Mouse (Mus musculus) adrenal gland, postnatal 4 days (tissue): ENCODE measurements around the gene H2al1g. TPM values are rescaled to one million over a fixed set of nuclear protein-coding genes. Genes with fewer than 3 reads are reported as not detected.
"Not testable (repeated sequence)": the region's sequence is repeated elsewhere in the genome, so short reads cannot be mapped to it uniquely, and the experiment has no call there.

Source experiments
- DNase-seq, 2 experiments: peaks; one replicate each; pipeline ENCODE4 v3.0.0; 2021 to 2022; ENCODE audit warnings: low spot score in 2 of 2, mixed read lengths in 2 of 2
- long read RNA-seq, 2 experiments: library from polyadenylated mRNA; stranded (forward); transcript quantifications; one replicate each; pipeline ENCODE4 v2.0.0; 2021
- total RNA-seq, 2 experiments: library from RNA; stranded (reverse); gene quantifications; 2 replicates each; pipeline ENCODE4 v1.2.3; 2021

H2al1g gene
- not detected for total RNA-seq
- long read RNA-seq, experiment 1, result 0 reads
- long read RNA-seq, experiment 2, result 0 reads

DNA sequence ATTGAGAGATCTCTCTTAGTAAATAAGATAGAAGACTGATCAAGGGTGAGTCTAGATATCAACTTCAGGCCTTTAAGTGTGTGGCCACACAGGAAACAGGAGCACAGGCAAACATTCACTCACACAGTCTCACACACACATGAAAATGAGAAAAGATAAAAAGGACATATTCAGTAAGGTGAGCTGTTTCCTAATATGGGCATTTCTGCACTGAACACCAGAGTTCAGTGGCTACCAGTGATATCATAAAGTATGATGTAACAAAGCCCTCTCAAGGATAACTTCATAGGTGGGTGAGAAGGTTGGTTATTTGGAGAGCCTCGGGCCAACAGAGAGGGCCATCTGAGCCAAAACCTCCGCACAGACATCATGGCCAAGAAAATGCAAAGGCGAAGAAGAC lies at the start of gene H2al1g:
H2al1g (plus strand) TSS at position 301 of the 400 bp plus-strand sequence.
- not testable (repeated sequence) for DNase-seq

DNA sequence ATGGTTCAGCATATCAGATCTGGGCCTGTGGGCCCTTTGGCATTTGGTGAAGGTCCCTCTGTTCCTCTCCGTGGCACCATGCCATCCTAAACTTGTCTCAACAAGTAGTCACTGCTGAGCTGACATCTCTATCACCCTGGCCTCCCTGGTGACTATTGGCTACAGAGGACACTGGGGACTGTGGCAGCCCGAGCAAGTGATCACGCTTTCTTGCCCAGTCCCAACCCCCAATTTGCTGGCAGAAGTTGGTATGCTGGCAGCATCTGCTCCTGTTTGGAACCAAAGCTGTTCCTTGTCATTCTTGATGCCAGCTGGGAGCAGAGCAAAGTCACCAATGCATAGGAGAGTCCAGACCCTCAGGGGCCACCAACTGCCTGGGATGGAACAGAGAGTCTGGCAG lies 49.0 kb upstream of the H2al1g start:
- DNase-seq, result no peak

DNA sequence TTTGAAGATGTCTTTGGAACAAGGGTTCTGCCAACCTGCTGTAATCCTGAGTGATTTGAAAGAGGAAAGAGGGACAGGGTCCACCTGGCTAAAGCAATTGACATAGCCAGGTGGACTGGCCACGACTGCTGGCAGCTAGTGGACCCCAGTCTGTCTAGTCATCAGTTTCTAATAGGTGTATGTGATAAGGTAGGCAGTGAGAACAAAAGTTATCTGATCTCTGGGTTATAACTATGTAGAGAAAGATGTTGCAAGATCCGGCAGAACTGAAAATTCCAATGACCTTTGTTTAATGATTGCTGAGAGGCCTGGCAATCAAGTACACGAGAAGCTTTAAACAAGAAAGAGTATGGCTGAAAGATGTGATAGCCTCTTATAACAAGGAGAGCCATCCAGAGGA lies 44.9 kb upstream of the H2al1g start:
- no peak for DNase-seq

DNA sequence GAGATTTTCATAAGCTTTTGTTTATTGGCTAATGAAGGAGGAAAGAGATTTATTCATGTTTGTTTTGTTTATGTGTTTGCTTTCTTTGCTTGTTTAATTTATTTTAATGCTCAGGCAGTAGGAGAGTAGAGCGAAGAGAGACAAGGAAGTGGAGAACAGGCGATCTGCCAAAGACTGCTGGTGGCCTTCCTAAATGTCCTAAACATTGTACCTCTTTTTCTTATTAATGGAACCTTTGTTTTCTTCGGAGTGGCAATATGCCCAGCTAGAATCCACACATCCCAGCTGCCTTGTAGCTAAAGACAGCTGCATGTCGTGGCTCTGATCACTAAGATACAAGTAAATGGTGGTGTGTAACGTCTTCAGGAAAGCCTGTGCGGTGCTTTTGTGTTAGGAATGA lies 41.0 kb upstream of the H2al1g start:
- DNase-seq, result no peak

DNA sequence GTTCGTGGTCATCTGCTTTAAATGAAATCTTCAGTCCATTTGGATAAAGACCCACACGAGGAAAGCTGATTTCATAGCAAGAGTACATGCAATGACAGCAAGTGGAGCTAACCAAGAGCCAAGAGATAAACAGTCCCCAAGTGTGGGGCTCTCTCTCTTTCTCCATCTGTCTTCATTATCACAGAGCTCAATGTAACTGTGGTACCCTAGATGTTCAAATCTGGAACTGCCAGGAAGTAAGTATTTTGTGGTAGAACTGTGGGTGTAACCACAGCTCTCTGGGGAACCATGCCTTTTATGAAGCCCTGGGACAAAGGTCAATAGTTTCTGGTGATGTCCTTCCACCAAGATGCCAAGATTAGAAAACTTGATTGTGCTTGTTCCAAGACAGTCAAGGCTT lies 37.3 kb upstream of the H2al1g start:
- no peak for DNase-seq

DNA sequence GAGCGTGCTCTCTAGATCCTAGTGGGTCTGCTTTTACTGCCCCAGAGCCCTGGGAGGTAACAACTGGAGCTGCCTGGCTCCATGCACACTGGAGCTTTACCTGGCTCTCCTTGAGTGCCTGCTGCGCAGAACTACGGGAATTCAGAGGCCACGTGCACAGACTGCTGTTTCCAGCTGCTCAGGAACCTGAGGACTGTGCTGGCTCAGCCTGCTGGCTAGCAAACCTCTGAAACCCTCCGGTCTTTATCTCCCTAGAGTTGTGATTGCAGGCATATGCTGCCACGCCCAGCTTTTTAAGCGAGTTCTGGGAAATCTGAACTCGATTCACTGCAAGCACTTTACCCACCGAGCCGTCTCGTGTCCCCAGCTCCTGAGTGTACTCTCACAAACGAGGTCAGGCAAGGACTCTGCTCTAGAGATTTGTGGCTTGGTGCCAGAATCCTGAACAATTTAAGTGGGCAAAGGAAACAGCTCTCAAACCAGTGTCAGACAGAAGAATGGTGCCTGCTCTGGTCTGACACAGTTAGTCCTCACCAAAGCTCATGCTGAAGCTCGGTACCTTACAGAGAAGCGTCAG lies 29.7 kb upstream of the H2al1g start:
- DNase-seq, result no peak

- no peak for DNase-seq
Observed at GRCm38 (mm10) chrX:11289244-11289643, 28.8 kb upstream of the H2al1g start.

DNA sequence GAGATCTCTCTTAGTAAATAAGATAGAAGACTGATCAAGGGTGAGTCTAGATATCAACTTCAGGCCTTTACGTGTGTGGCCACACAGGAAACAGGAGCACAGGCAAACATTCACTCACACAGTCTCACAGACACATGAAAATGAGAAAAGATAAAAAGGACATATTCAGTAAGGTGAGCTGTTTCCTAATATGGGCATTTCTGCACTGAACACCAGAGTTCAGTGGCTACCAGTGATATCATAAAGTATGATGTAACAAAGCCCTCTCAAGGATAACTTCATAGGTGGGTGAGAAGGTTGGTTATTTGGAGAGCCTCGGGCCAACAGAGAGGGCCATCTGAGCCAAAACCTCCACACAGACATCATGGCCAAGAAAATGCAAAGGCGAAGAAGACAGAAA lies 19.1 kb upstream of the H2al1g start, which contains the start of gene H2al1a:
H2al1a (plus strand) TSS at position 301 of the 400 bp plus-strand sequence.
- not testable (repeated sequence) for DNase-seq

- DNase-seq, result not testable (repeated sequence)
Observed at GRCm38 (mm10) chrX:11302132-11302531, 15.9 kb upstream of the H2al1g start, which contains the start of gene H2al1b. TSS of gene H2al1b (plus strand) at chrX:11302432.

DNA sequence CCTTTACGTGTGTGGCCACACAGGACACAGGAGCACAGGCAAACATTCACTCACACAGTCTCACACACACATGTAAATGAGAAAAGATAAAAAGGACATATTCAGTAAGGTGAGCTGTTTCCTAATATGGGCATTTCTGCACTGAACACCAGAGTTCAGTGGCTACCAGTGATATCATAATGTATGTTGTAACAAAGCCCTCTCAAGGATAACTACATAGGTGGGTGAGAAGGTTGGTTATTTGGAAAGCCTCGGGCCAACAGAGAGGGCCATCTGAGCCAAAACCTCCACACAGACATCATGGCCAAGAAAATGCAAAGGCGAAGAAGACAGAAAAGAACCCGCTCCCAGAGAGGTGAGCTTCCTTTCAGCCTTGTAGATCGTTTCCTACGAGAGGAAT lies 12.7 kb upstream of the H2al1g start, which contains the start of gene H2al1c:
H2al1c (plus strand) TSS at position 301 of the 400 bp plus-strand sequence.
- DNase-seq, result not testable (repeated sequence)

DNA sequence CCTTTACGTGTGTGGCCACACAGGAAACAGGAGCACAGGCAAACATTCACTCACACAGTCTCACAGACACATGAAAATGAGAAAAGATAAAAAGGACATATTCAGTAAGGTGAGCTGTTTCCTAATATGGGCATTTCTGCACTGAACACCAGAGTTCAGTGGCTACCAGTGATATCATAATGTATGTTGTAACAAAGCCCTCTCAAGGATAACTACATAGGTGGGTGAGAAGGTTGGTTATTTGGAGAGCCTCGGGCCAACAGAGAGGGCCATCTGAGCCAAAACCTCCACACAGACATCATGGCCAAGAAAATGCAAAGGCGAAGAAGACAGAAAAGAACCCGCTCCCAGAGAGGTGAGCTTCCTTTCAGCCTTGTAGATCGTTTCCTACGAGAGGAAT lies 9.5 kb upstream of the H2al1g start, which contains the start of gene H2al1d:
H2al1d (plus strand) TSS at position 301 of the 400 bp plus-strand sequence.
- DNase-seq, result not testable (repeated sequence)

DNA sequence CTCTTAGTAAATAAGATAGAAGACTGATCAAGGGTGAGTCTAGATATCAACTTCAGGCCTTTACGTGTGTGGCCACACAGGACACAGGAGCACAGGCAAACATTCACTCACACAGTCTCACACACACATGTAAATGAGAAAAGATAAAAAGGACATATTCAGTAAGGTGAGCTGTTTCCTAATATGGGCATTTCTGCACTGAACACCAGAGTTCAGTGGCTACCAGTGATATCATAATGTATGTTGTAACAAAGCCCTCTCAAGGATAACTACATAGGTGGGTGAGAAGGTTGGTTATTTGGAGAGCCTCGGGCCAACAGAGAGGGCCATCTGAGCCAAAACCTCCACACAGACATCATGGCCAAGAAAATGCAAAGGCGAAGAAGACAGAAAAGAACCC lies 6.4 kb upstream of the H2al1g start, which contains the start of gene H2al1e:
H2al1e (plus strand) TSS at position 301 of the 400 bp plus-strand sequence.
- not testable (repeated sequence) for DNase-seq

GRCm38 (mm10) chrX:11314858-11315257 lies 3.2 kb upstream of the H2al1g start, which contains the start of gene H2al1f:
TSS of gene H2al1f (plus strand) at chrX:11315158.
- DNase-seq, result not testable (repeated sequence)

DNA sequence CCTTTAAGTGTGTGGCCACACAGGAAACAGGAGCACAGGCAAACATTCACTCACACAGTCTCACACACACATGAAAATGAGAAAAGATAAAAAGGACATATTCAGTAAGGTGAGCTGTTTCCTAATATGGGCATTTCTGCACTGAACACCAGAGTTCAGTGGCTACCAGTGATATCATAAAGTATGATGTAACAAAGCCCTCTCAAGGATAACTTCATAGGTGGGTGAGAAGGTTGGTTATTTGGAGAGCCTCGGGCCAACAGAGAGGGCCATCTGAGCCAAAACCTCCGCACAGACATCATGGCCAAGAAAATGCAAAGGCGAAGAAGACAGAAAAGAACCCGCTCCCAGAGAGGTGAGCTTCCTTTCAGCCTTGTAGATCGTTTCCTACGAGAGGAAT lies 3.1 kb downstream of the H2al1g start, which contains the start of gene H2al1h:
H2al1h (plus strand) TSS at position 301 of the 400 bp plus-strand sequence.
- not testable (repeated sequence) for DNase-seq

- DNase-seq, result not testable (repeated sequence)
Observed at GRCm38 (mm10) chrX:11324359-11324758, 6.3 kb downstream of the H2al1g start, which contains the start of gene H2al1i. TSS of gene H2al1i (plus strand) at chrX:11324659.

GRCm38 (mm10) chrX:11327522-11327921 lies 9.5 kb downstream of the H2al1g start, which contains the start of gene H2al1j:
TSS of gene H2al1j (plus strand) at chrX:11327822.
- not testable (repeated sequence) for DNase-seq

DNA sequence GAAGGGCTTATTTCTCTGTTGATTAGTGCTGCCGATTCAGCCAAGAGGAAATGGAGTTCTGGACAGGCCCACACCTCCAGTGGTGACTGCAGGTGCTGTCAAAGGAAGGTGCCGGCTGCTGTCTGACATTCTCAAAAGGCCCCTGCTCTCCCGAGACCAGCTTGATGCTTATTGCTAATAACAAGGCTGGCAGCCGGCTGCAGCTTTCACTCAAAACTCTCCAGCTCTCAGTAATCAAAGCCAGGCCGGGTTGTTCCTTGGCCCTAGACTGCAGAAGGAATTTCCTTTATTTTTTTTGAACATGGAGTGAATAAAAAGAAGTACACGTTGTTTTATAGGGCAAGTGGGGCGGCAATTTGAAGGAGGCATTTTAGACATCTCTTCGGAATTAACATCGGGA lies 27.7 kb downstream of the H2al1g start:
- DNase-seq, result no peak

- DNase-seq, result no peak
Observed at GRCm38 (mm10) chrX:11346756-11347155, 28.7 kb downstream of the H2al1g start.

DNA sequence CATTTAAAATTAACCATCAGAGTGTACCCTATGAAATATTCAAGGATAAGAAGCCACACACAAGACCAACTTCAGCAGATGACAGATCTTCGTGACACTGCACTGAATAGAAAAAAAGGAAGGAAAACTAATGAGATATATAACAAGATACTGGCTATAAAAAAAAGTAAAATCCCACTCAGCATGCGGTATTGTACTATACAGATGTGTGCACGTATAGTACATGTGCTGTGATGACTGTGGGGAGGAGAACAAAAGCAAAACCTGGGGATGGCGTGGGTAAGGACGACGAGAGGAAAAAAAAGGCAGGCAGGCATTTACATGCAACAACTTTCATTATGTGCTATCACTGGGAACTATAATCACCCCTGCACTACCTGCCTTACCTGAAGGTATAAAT lies 42.8 kb downstream of the H2al1g start:
- DNase-seq, result no peak

GRCm38 (mm10) chrX:11361261-11361660 lies 43.2 kb downstream of the H2al1g start:
- DNase-seq, result no peak

DNA sequence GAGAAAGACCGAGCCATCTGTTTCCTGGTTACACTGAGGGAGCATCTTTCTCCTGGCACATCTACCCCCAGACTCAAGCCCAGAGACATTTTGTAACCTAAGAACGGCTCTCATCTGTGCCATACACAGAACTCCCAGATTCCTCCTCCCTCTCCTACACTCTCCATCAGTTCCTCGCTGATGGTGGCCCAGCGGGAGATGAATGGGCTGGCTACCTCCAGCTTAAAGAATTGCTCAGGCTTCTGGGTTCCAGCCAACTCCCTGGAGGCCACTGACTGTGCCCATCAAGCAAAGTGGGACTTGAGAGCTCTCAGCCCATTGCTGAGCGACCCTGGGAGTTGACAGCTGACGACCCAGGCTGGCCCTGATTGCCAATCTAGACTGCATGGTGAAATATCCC lies 45.8 kb downstream of the H2al1g start:
- DNase-seq, result no peak

- no peak for DNase-seq
Observed at GRCm38 (mm10) chrX:11365151-11365550, 47.1 kb downstream of the H2al1g start.
